Mouse (Mus musculus): Measurements from ENCODE around the gene Rab40c.

DNA sequence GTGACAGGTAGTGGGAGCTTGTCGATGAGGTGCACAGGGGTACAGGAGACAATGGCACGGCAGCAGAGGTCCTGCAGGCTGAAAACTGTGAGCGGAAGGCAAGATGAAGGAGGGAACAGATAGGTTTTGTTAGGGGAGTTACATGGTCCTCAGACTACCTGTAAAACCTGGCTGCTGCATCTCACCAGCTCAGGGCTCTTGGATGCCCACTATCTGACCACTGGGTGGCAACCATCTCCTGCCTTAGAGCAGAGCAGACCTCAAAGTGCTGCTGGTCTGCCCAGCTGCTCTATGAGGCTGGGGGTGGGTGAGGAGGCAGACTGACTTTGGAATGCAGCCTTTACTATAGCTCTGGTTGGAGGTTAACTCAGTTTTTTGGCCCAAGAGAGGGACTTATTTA is 35.7 kb downstream of the Rab40c start:
- TF ChIP-seq POLR2A (IDR thresholded peaks at IDR 0.05; ENCODE audit: borderline replicate concordance, insufficient read depth, low read length) (no peak), CTCF (IDR thresholded peaks at IDR 0.05; ENCODE audit: borderline replicate concordance, insufficient read depth, low read depth, low read length) (peak; percentile 26; the same call in 1 of the 2 replicates)
